Comparison of ENCODE assay signal across 8 mouse cellular contexts in the genomic region with DNA sequence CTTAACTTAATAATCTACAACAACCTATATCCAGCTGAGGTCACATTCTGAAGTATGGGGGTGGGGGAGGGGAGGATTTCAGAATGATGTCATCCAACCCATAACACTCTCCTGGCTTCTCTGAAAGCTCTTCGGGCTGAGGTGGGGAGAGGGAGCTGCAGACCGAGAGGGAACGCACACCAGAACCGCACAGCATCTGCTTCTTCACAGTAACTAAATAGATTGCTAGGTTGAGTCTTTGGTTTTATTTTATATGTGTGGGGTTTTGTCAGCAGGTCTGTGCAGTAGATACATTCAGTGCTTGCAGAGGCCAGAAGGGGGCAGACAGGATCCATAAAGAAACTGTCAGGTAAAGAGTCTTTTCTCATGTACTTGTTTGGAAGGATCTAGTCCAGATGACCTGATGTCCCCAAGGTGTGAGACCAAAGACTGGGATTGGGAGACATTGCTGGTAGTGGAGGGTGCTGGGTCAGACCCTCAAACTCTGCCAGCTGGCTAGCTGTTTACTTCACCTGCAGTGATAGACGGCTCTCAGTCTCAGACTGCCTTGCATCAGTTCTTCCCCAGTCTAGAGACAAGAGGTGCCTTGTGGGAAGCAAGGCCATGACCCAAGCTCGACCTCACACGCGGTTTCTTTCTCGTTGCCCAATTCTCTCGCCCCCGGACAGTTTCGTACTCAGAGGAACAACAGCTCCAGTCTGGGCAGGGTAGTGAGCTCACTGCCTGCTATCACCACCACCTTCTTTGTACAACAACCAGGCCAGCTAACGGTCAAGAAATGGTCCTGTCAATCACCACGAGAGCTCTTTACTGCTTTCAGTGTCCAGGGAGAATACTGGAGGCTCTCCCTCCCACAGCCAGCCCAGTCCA.
DNase-seq lines count a peak whose midpoint lies in the region; ATAC-seq and TF ChIP-seq lines count a peak whose summit lies in the region.

No protein-coding gene starts in this region.

- peak; percentile 29 for DNase-seq in adrenal gland, adult 2 months
- no peak for DNase-seq in adrenal gland, postnatal 4 days (ENCODE audit: low spot score in 2 of 2)
- DNase-seq in 3T3-L1 (ENCODE audit: low read depth, low spot score) = peak; percentile 68
- peak; percentile 65 for DNase-seq in kidney, adult 2 months
- DNase-seq in spleen, adult 12 weeks (ENCODE audit: low spot score) = no peak
- no peak for DNase-seq in heart, adult 9 months (ENCODE audit: low spot score in 2 of 2)

- no peak for TF ChIP-seq POLR2A in kidney, adult 2 months (IDR thresholded peaks at IDR 0.05; ENCODE audit: low read depth, low read length)

- peak; percentile 63 for TF ChIP-seq CTCF in kidney, adult 2 months (conservative IDR thresholded peaks at IDR 0.05; ENCODE audit: insufficient read depth, insufficient read length, low read depth, low read length)

- H3K4me3 ChIP-seq in embryonic facial prominence, embryonic 15.5 days (replicated peaks) = no peak overlapping the region
- no peak overlapping the region for H3K4me3 ChIP-seq in kidney, adult 2 months (ENCODE audit: insufficient read depth, low read depth, low read length)
- H3K4me3 ChIP-seq in midbrain, embryonic 13.5 days (replicated peaks) = no peak overlapping the region

- no peak overlapping the region for H3K9ac ChIP-seq in embryonic facial prominence, embryonic 15.5 days
- no peak overlapping the region for H3K9ac ChIP-seq in midbrain, embryonic 13.5 days (replicated peaks)

- H3K9me3 ChIP-seq in embryonic facial prominence, embryonic 15.5 days (replicated peaks) = no peaks in the 10 kb centered on the region
- H3K9me3 ChIP-seq in midbrain, embryonic 13.5 days = no peaks in the 10 kb centered on the region

- H3K4me1 ChIP-seq in embryonic facial prominence, embryonic 15.5 days = peaks cover 24% of the 10 kb centered on the region
- H3K4me1 ChIP-seq in kidney, adult 2 months (ENCODE audit: control insufficient read depth, insufficient read depth, low read length) = peaks cover 2% of the 10 kb centered on the region; the same call in 1 of the 2 replicates
- no peaks in the 10 kb centered on the region for H3K4me1 ChIP-seq in midbrain, embryonic 13.5 days (replicated peaks)

- H3K36me3 ChIP-seq in embryonic facial prominence, embryonic 15.5 days = no peaks in the 10 kb centered on the region
- H3K36me3 ChIP-seq in kidney, adult 2 months (ENCODE audit: control insufficient read depth, insufficient read depth, low read length) = no peaks in the 10 kb centered on the region
- H3K36me3 ChIP-seq in midbrain, embryonic 13.5 days = no peaks in the 10 kb centered on the region

- ATAC-seq in embryonic facial prominence, embryonic 15.5 days (ENCODE audit: insufficient number of reproducible peaks, low FRiP score, low TSS enrichment, low read depth) = peak; percentile 30; the same call in 1 of the 2 replicates
- 0 out of 2 replicates have a peak, but pooled peaks have one; percentile 34 for ATAC-seq in midbrain, embryonic 13.5 days

- 48% methylated on average over 14 of the region's 14 CpGs for WGBS in embryonic facial prominence, embryonic 15.5 days
- 74% methylated on average over 14 of the region's 14 CpGs for WGBS in kidney, adult 2 months
- 76% methylated on average over 14 of the region's 14 CpGs for WGBS in midbrain, embryonic 13.5 days

- no peak overlapping the region for H3K4me2 ChIP-seq in embryonic facial prominence, embryonic 15.5 days (replicated peaks)
- no peak overlapping the region for H3K4me2 ChIP-seq in midbrain, embryonic 13.5 days (replicated peaks)

- no peaks in the 10 kb centered on the region for H3K27me3 ChIP-seq in embryonic facial prominence, embryonic 15.5 days
- no peaks in the 10 kb centered on the region for H3K27me3 ChIP-seq in kidney, adult 2 months (replicated peaks; ENCODE audit: control insufficient read depth, insufficient read depth, low read length)
- H3K27me3 ChIP-seq in midbrain, embryonic 13.5 days = no peaks in the 10 kb centered on the region

- peak overlapping the region; percentile 51; the same call in 1 of the 2 replicates for H3K27ac ChIP-seq in embryonic facial prominence, embryonic 15.5 days (replicated peaks)
- H3K27ac ChIP-seq in kidney, adult 2 months (ENCODE audit: insufficient read depth, low read depth, low read length) = no peak overlapping the region
- H3K27ac ChIP-seq in midbrain, embryonic 13.5 days = no peak overlapping the region

Comparison
In these comparisons a context has a peak if more than half of its experiments do, and no peak if none do; other contexts are left out.
1. DNase-seq: peak in adrenal gland, adult 2 months (single experiment), 3T3-L1 (single experiment) and kidney, adult 2 months (single experiment); none in adrenal gland, postnatal 4 days (0 of 2), spleen, adult 12 weeks (single experiment) and heart, adult 9 months (0 of 2).